Mouse (Mus musculus) colon, adult 2 months (tissue): ENCODE results near the gene Gm43951. TPM values are rescaled to one million over a fixed set of nuclear protein-coding genes. Genes with fewer than 3 reads are reported as not detected.

Experiments
- polyA plus RNA-seq: library from polyadenylated mRNA; depleted of rRNA; stranded (reverse); fragments of >200 nt; gene quantifications from 2 replicates; pipeline ENCODE4 v1.2.3, GENCODE M21; 2012; rRNA removed

Gm43951 gene
- 0.13 and 0.14 TPM in 2 replicates for polyA plus RNA-seq

DNA sequence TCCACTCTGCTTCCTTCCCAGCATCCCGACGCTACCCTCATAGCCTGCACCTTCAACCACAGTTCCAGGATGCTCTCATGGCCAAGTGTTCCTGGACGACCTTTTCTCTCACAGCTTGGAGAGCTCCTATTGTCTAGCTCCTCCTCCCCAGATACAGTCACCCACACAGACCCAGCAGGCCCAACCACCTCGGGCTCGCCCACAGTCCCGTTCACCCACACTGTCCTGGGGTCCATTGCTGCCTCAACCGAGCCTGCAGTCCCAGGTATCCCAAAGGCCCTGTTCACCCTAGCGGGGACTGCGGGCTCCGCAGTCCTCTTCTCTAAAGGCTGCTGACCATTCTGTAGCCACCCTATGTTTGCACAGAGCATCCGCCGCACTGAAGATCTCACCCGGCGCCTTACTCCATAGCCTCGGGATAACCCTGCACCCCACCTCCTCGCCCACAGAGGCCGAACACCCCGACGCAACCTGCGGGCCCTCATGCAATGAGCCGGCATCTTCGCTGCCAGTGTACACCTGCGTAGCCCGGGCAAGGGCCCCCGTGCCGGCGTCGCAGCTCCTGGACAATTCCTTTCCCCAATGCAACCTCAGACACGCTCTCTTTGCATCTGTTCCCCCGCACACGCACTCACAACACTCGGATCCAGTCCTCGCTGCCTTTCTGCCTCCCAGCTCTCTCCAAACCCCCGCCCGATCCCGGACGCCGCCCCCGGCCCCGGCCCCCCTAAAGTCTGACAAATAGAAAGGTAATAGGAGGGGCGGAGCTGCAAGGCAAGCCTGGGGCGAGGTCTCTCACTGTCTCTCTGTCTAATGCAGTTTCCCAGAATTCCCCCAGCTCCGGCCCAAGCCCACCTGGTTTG lies at the start of gene Gm43951:
Gene Gm43951 (minus strand): TSS at position 500 of the 863 bp plus-strand sequence.

GRCm38 (mm10) chr11:72215410-72215797 lies 8.8 kb upstream of the Gm43951 start, which contains the start of gene Med31:
Med31 (minus strand) TSS chr11:72215592.

GRCm38 (mm10) chr11:72207204-72207833 lies 679 bp upstream of the Gm43951 start, which contains the start of the genes 4933427D14Rik and Txndc17:
4933427D14Rik (minus strand) TSS chr11:72207459.
Txndc17 (plus strand) TSS chr11:72207547.

Other genes starting within 250 kb of the Gm43951 start
- 0.20 TPM in 1 of 2 replicates, not detected in the other for gene Aipl1, start 169.3 kb downstream of the Gm43951 start, polyA plus RNA-seq
- gene Pimreg, start 164.8 kb downstream of the Gm43951 start, polyA plus RNA-seq, result 2.8 and 3.8 TPM in 2 replicates
- gene Pitpnm3, start 71.1 kb downstream of the Gm43951 start, polyA plus RNA-seq, result 18.2 and 19.4 TPM in 2 replicates
- gene 4933427D14Rik, start 619 bp upstream of the Gm43951 start, polyA plus RNA-seq, result 3.5 and 3.6 TPM in 2 replicates
- gene Txndc17, start 707 bp upstream of the Gm43951 start, polyA plus RNA-seq, result 52.2 and 53.4 TPM in 2 replicates
- gene Med31, start 8.8 kb upstream of the Gm43951 start, polyA plus RNA-seq, result 4.4 and 6.2 TPM in 2 replicates
- 0.14 TPM in 2 replicates for gene Slc13a5, start 60.4 kb upstream of the Gm43951 start, polyA plus RNA-seq
- gene Xaf1, start 94.8 kb upstream of the Gm43951 start, polyA plus RNA-seq, result 8.8 and 13.1 TPM in 2 replicates
- 0.08 TPM in 1 of 2 replicates, not detected in the other for gene Fbxo39, start 107.6 kb upstream of the Gm43951 start, polyA plus RNA-seq
- gene Tekt1, start 155.6 kb upstream of the Gm43951 start, polyA plus RNA-seq, result 0.23 TPM in 1 of 2 replicates, not detected in the other
- 2.8 and 3.9 TPM in 2 replicates for gene Smtnl2, start 204.9 kb upstream of the Gm43951 start, polyA plus RNA-seq
- gene Ggt6, start 228.7 kb upstream of the Gm43951 start, polyA plus RNA-seq, result 93.2 and 100 TPM in 2 replicates
- gene Mybbp1a, start 234.5 kb upstream of the Gm43951 start, polyA plus RNA-seq, result 26.5 and 30.6 TPM in 2 replicates